Mouse (Mus musculus): ENCODE measurements around the gene Dohh. TPM values are rescaled to one million over a fixed set of nuclear protein-coding genes. Genes with fewer than 3 reads are reported as not detected.
A peak's percentile ranks its signal among the peaks of the same experiment; 100 is the strongest.

Gene Dohh
- polyA plus RNA-seq, 1 experiment from 2014 or later, result 78.7 TPM

GRCm38 (mm10) chr10:81410981-81411380 is 26.8 kb downstream of the Dohh start:
- Histone ChIP-seq H3K27me3 (replicated peaks; ENCODE audit: control insufficient read depth, insufficient read depth, low read length) (0 out of 2 replicates have a peak, but pooled peaks cover 5% of the 10 kb centered on the region), H3K9ac (ENCODE audit: low read length) (no peak overlapping the region), H3K27ac (ENCODE audit: low read depth, low read length) (peak overlapping the region; percentile 71; the same call in 1 of the 2 replicates), H3K4me2 (ENCODE audit: low read length) (no peak overlapping the region), H3K36me3 (ENCODE audit: control insufficient read depth, insufficient read depth, low read length) (peaks cover 20% of the 10 kb centered on the region), H3K4me1 (ENCODE audit: control insufficient read depth, insufficient read depth, low read length) (peaks cover 27% of the 10 kb centered on the region), H3K4me3 (ENCODE audit: low read depth, low read length) (no peak overlapping the region), H3K9me3 (replicated peaks; ENCODE audit: control insufficient read depth, low read length) (no peaks in the 10 kb centered on the region)
- 83% methylated on average over 9 of the region's 9 CpGs for whole genome bisulfite sequencing
- DNase-seq (ENCODE audit: low spot score) (no peak), ATAC-seq (no peak)

DNA sequence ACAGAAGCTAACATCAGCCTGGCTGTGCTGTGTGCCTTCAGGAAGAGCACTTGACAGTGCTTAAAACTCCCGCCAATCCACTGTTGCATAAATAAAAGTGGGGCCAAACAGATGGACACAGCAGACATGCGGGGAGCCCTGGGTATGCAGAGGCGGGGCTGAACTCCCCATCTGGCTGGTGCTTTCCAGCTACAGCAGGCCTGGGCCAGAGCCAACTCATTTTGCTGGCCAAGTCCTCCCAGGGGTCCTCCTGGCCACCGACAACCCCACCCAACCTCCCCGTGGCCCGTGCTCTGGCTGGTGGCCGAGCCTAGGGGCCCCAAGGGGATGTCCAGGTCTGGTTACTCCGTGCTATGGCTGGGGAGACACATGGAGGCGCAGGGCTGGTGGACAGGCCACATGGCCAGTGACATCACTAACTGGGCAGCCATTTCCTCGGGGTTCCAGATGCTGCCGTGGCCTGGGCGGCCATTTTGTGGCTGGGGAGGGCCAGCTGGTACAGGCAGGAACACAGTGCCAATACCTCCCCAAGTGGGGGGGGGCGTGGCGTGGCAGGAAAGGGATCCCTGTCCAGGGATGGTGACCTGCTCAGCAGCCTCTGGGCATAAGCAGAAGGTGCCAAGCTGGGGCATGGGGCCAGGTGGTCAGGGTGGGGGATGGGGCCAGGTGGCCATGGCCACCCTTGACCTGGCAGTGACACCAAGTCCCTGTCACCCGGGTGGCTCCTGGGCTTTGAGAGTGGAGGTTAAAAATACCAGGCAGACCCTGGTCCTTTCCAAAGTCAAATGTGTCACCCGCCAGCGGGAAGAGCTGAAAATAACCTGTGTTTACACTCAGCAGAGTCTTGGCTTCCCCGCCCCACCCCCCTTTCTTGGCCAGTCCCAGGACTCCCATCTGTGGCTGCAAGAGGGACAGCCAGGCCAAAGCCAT is 27.5 kb downstream of the Dohh start:
- Histone ChIP-seq H3K27me3 (replicated peaks; ENCODE audit: control insufficient read depth, insufficient read depth, low read length) (0 out of 2 replicates have a peak, but pooled peaks cover 5% of the 10 kb centered on the region), H3K4me2 (ENCODE audit: low read length) (no peak overlapping the region), H3K4me3 (ENCODE audit: low read depth, low read length) (no peak overlapping the region), H3K27ac (ENCODE audit: low read depth, low read length) (peak overlapping the region; percentile 71), H3K9ac (ENCODE audit: low read length) (no peak overlapping the region), H3K4me1 (ENCODE audit: control insufficient read depth, insufficient read depth, low read length) (peaks cover 32% of the 10 kb centered on the region), H3K9me3 (replicated peaks; ENCODE audit: control insufficient read depth, low read length) (no peaks in the 10 kb centered on the region), H3K36me3 (ENCODE audit: control insufficient read depth, insufficient read depth, low read length) (peaks cover 14% of the 10 kb centered on the region)
- peak; percentile 63 for DNase-seq (ENCODE audit: low spot score)
- 69% methylated on average over 18 of the region's 18 CpGs for WGBS
- no peak for ATAC-seq

DNA sequence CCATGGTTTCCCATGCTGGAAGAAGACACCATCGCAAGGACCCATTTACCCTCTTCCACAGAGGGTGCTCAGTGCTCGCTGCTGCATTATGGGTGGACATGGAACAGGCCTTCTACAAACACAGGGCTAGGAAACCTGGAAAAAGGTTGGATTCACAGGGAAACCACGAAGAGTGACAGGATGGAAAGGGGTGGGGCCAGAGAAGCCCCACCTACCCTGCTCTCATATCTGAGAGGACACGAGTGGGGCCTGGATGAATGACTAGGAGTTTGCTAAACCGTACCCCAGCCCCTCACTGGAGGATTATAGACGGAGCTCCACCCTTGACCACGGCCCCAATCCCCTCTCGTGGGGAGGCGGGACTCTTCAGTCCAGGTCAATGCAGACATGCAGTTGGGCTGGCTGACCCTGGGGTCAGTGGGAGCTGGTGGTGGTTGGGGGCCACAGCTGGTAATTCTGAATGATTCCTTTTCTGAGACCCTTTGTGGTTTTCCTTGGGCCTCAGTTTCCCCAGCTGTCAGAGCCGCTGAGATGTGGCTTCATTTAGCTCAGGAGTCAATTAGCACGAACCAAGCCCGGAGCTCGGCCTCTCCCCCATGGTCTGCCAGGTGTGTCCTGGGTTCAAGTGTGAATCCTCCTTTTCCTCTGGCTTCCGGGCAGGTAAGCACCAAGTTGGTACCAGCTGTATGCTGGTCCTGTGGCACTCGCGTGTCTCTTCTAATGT is 28.5 kb downstream of the Dohh start:
- H3K9me3 ChIP-seq (replicated peaks; ENCODE audit: control insufficient read depth, low read length), result no peaks in the 10 kb centered on the region
- WGBS, result 82% methylated on average over 16 of the region's 16 CpGs
- H3K27me3 ChIP-seq (replicated peaks; ENCODE audit: control insufficient read depth, insufficient read depth, low read length), result 0 out of 2 replicates have a peak, but pooled peaks cover 5% of the 10 kb centered on the region
- peaks cover 35% of the 10 kb centered on the region for H3K4me1 ChIP-seq (ENCODE audit: control insufficient read depth, insufficient read depth, low read length)
- H3K4me3 ChIP-seq (ENCODE audit: low read depth, low read length), result no peak overlapping the region
- H3K9ac ChIP-seq (ENCODE audit: low read length), result no peak overlapping the region
- ATAC-seq (no peak), DNase-seq (ENCODE audit: low spot score) (no peak)
- 0 out of 2 replicates have a peak overlapping the region, but pooled peaks have one; percentile 71 for H3K27ac ChIP-seq (ENCODE audit: low read depth, low read length)
- peaks cover 8% of the 10 kb centered on the region; the same call in 1 of the 2 replicates for H3K36me3 ChIP-seq (ENCODE audit: control insufficient read depth, insufficient read depth, low read length)
- no peak overlapping the region for H3K4me2 ChIP-seq (ENCODE audit: low read length)

GRCm38 (mm10) chr10:81413310-81414261 is 29.4 kb downstream of the Dohh start:
- peak overlapping the region; percentile 8; the same call in 1 of the 2 replicates for H3K4me3 ChIP-seq (ENCODE audit: low read depth, low read length)
- peak overlapping the region; percentile 36 for H3K4me2 ChIP-seq (ENCODE audit: low read length)
- ATAC-seq (no peak), DNase-seq (ENCODE audit: low spot score) (peak; percentile 63)
- H3K27ac ChIP-seq (ENCODE audit: low read depth, low read length), result no peak overlapping the region
- H3K4me1 ChIP-seq (ENCODE audit: control insufficient read depth, insufficient read depth, low read length), result peaks cover 39% of the 10 kb centered on the region
- no peaks in the 10 kb centered on the region for H3K9me3 ChIP-seq (replicated peaks; ENCODE audit: control insufficient read depth, low read length)
- H3K27me3 ChIP-seq (replicated peaks; ENCODE audit: control insufficient read depth, insufficient read depth, low read length), result no peaks in the 10 kb centered on the region
- H3K36me3 ChIP-seq (ENCODE audit: control insufficient read depth, insufficient read depth, low read length), result no peaks in the 10 kb centered on the region
- 25% methylated on average over 26 of the region's 26 CpGs for WGBS
- peak overlapping the region; percentile 46; the same call in 1 of the 2 replicates for H3K9ac ChIP-seq (ENCODE audit: low read length)

DNA sequence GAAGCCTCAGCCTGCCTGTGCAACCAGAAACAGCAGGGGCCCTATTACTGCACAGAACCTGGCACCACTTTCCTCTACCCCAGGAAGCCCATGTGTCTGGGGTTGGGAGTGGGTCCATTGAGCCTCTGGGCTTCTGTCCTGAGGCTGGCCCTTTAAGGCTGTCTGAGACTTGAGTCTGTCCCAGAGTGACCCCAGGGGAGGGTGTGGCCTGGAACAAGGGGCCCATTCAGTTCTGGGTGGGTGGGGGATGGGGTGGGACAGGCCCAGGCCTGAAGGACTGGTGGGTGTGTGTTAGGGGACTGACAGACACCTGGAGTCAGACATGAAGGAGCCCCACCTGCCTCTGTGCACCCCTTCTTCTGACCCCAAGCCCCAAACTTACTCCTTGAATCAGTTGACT is 30.5 kb downstream of the Dohh start:
- ATAC-seq, result no peak
- no peaks in the 10 kb centered on the region for H3K9me3 ChIP-seq (replicated peaks; ENCODE audit: control insufficient read depth, low read length)
- no peak overlapping the region for H3K27ac ChIP-seq (ENCODE audit: low read depth, low read length)
- H3K9ac ChIP-seq (ENCODE audit: low read length), result no peak overlapping the region
- no peaks in the 10 kb centered on the region for H3K27me3 ChIP-seq (replicated peaks; ENCODE audit: control insufficient read depth, insufficient read depth, low read length)
- peak; percentile 47 for DNase-seq (ENCODE audit: low spot score)
- peaks cover 40% of the 10 kb centered on the region for H3K4me1 ChIP-seq (ENCODE audit: control insufficient read depth, insufficient read depth, low read length)
- H3K4me2 ChIP-seq (ENCODE audit: low read length), result no peak overlapping the region
- peaks cover 7% of the 10 kb centered on the region; the same call in 1 of the 2 replicates for H3K36me3 ChIP-seq (ENCODE audit: control insufficient read depth, insufficient read depth, low read length)
- H3K4me3 ChIP-seq (ENCODE audit: low read depth, low read length), result no peak overlapping the region

DNA sequence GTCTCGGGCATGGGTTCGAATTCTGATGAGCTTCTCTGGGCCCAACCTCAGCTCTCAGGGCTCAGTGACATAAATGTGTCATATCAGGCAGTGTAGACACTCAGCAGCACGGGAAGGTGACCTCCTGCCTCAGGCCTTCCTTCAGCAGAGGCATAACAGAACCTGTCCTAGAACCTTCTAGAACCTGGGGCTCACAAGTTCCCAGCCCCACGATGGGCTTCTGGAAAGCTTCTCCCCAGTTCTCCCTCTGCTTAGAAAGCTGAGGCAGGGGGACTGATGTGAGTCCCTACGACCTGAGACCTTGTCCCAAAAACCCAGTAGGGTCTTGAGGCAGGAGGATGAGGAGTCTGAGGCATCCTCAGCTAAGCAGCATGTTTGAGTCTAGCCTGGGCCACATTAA is 30.9 kb downstream of the Dohh start:
- Histone ChIP-seq H3K4me3 (ENCODE audit: low read depth, low read length) (no peak overlapping the region), H3K4me2 (ENCODE audit: low read length) (no peak overlapping the region), H3K27me3 (replicated peaks; ENCODE audit: control insufficient read depth, insufficient read depth, low read length) (no peaks in the 10 kb centered on the region), H3K36me3 (ENCODE audit: control insufficient read depth, insufficient read depth, low read length) (peaks cover 10% of the 10 kb centered on the region), H3K4me1 (ENCODE audit: control insufficient read depth, insufficient read depth, low read length) (peaks cover 40% of the 10 kb centered on the region), H3K9ac (ENCODE audit: low read length) (no peak overlapping the region), H3K9me3 (replicated peaks; ENCODE audit: control insufficient read depth, low read length) (no peaks in the 10 kb centered on the region), H3K27ac (ENCODE audit: low read depth, low read length) (peak overlapping the region; percentile 21; the same call in 1 of the 2 replicates)
- WGBS, result 76% methylated on average over 5 of the region's 5 CpGs
- ATAC-seq (no peak), DNase-seq (ENCODE audit: low spot score) (no peak)

DNA sequence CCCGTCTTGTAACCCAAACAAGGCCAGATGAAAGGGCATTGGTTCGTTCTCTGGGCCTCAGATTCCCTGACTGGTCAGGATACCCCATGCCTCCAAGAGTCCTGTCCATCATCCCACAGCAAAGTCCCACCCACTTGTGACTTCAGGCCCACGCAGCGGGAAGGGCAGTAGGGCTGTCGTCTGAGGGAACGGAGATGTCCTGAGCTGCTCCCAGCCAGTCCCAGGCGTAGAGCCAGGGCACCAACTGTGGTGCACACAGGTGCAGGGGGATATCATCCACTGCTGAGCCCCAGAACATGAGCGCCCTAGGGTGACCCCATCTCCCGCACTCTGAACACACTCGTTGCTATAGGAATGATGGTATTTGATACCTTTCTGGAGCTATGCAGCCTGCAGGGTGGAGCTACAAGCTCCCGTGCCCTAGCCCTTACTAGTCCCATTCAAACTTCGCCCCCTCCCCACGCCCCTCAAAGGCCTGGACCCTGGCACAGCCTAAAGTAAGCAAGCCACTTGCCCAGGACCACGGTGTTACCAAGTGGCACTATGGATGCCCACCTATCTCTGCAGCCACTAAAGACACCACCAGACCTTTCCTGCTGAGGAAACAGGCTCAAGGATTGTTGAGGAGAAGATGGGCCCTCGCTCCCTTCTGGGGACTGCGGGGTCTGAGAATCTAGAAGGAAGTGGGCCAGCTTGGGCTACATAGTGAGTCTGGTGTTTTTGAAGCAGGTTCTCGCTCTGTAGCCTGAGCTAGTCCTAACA is 31.5 kb downstream of the Dohh start:
- 66% methylated on average over 17 of the region's 17 CpGs for WGBS
- H3K27me3 ChIP-seq (replicated peaks; ENCODE audit: control insufficient read depth, insufficient read depth, low read length), result no peaks in the 10 kb centered on the region
- ATAC-seq (no peak), DNase-seq (ENCODE audit: low spot score) (no peak)
- H3K9me3 ChIP-seq (replicated peaks; ENCODE audit: control insufficient read depth, low read length), result no peaks in the 10 kb centered on the region
- H3K4me3 ChIP-seq (ENCODE audit: low read depth, low read length), result no peak overlapping the region
- peaks cover 40% of the 10 kb centered on the region for H3K4me1 ChIP-seq (ENCODE audit: control insufficient read depth, insufficient read depth, low read length)
- H3K9ac ChIP-seq (ENCODE audit: low read length), result no peak overlapping the region
- peak overlapping the region; percentile 90; the same call in 1 of the 2 replicates for H3K27ac ChIP-seq (ENCODE audit: low read depth, low read length)
- H3K36me3 ChIP-seq (ENCODE audit: control insufficient read depth, insufficient read depth, low read length), result peaks cover 15% of the 10 kb centered on the region
- H3K4me2 ChIP-seq (ENCODE audit: low read length), result no peak overlapping the region
